Comparison of ENCODE assay signal across 16 mouse cellular contexts in genomic region chr4:154500695-154501094, GRCm38 (mm10).
DNase-seq lines count a peak whose midpoint lies in the region; ATAC-seq lines count a peak whose summit lies in the region.
"Had no signal": no experiment of that assay in that cellular context is flagged by ENCODE, and none has a peak within 500 bp of the region (broad histone marks: within the 10 kb centered on the region; RNA-seq: fewer than 3 reads in every experiment).

No protein-coding gene starts in this region.

- no peaks in the 10 kb centered on the region for H3K9me3 ChIP-seq in lung, embryonic 15.5 days
- no peaks in the 10 kb centered on the region for H3K9me3 ChIP-seq in embryonic facial prominence, embryonic 13.5 days
- no peaks in the 10 kb centered on the region for H3K9me3 ChIP-seq in forebrain, embryonic 13.5 days (replicated peaks)
- no peaks in the 10 kb centered on the region for H3K9me3 ChIP-seq in intestine, embryonic 16.5 days (ENCODE audit: control insufficient read depth, low read length)
- H3K9me3 ChIP-seq: embryonic facial prominence, embryonic 15.5 days; heart, embryonic 15.5 days; liver, embryonic 13.5 days had no signal

- intact Hi-C loops in left cerebral cortex, postnatal 10 days (cut with DNase I): no loop called here

- no peak overlapping the region for H3K4me2 ChIP-seq in lung, embryonic 15.5 days
- no peak overlapping the region for H3K4me2 ChIP-seq in embryonic facial prominence, embryonic 13.5 days
- peak overlapping the region; percentile 49 for H3K4me2 ChIP-seq in forebrain, embryonic 13.5 days
- H3K4me2 ChIP-seq in intestine, embryonic 16.5 days (ENCODE audit: low read depth, low read length): peak overlapping the region; percentile 56
- H3K4me2 ChIP-seq: embryonic facial prominence, embryonic 15.5 days had no signal

- no peaks in the 10 kb centered on the region for H3K36me3 ChIP-seq in lung, embryonic 15.5 days
- H3K36me3 ChIP-seq in embryonic facial prominence, embryonic 13.5 days: no peaks in the 10 kb centered on the region
- no peaks in the 10 kb centered on the region for H3K36me3 ChIP-seq in forebrain, embryonic 13.5 days (ENCODE audit: poor library complexity, severe bottlenecking)
- no peaks in the 10 kb centered on the region for H3K36me3 ChIP-seq in intestine, embryonic 16.5 days (ENCODE audit: control insufficient read depth, insufficient read depth, low read length)
- H3K36me3 ChIP-seq: embryonic facial prominence, embryonic 15.5 days; heart, embryonic 15.5 days; liver, embryonic 13.5 days had no signal

- H3K27ac ChIP-seq in lung, embryonic 15.5 days: peak overlapping the region; percentile 78
- peak overlapping the region; percentile 19; the same call in 1 of the 2 replicates for H3K27ac ChIP-seq in embryonic facial prominence, embryonic 13.5 days
- peak overlapping the region; percentile 93 for H3K27ac ChIP-seq in forebrain, embryonic 13.5 days
- H3K27ac ChIP-seq in intestine, embryonic 16.5 days (ENCODE audit: low read length): peak overlapping the region; percentile 82; the same call in 1 of the 2 replicates
- H3K27ac ChIP-seq: embryonic facial prominence, embryonic 15.5 days; macrophage had no signal

- no peak for DNase-seq in lung, adult 18-20 months
- no peak for DNase-seq in urinary bladder, postnatal 36 days (ENCODE audit: low spot score in 2 of 2)
- DNase-seq in left cerebral cortex, postnatal 10 days (ENCODE audit: extremely low spot score in 1 of 2, low spot score in 2 of 2): no peak
- no peak for DNase-seq in adrenal gland, adult 18-20 months (ENCODE audit: low spot score in 2 of 2)
- DNase-seq: adrenal gland, postnatal 36 days; cerebellum, postnatal 25 days; layer of hippocampus, adult 9-11 months; liver, embryonic 13.5 days; right cerebral cortex, postnatal 4 days had no signal

- H3K9ac ChIP-seq in lung, embryonic 15.5 days: no peak overlapping the region
- no peak overlapping the region for H3K9ac ChIP-seq in embryonic facial prominence, embryonic 13.5 days
- H3K9ac ChIP-seq in forebrain, embryonic 13.5 days: no peak overlapping the region
- H3K9ac ChIP-seq in intestine, embryonic 16.5 days (ENCODE audit: low read depth, low read length): no peak overlapping the region
- H3K9ac ChIP-seq: embryonic facial prominence, embryonic 15.5 days; heart, embryonic 15.5 days; liver, embryonic 13.5 days had no signal

- no peak overlapping the region for H3K4me3 ChIP-seq in lung, embryonic 15.5 days
- H3K4me3 ChIP-seq in embryonic facial prominence, embryonic 13.5 days: no peak overlapping the region
- H3K4me3 ChIP-seq in forebrain, embryonic 13.5 days: no peak overlapping the region
- no peak overlapping the region for H3K4me3 ChIP-seq in intestine, embryonic 16.5 days (ENCODE audit: low read length)
- H3K4me3 ChIP-seq: embryonic facial prominence, embryonic 15.5 days; heart, embryonic 15.5 days; liver, embryonic 13.5 days had no signal

- H3K27me3 ChIP-seq in lung, embryonic 15.5 days: peaks cover 13% of the 10 kb centered on the region
- peaks cover 72% of the 10 kb centered on the region for H3K27me3 ChIP-seq in embryonic facial prominence, embryonic 13.5 days
- H3K27me3 ChIP-seq in forebrain, embryonic 13.5 days: 0 out of 2 replicates have a peak, but pooled peaks cover 14% of the 10 kb centered on the region
- no peaks in the 10 kb centered on the region for H3K27me3 ChIP-seq in intestine, embryonic 16.5 days (replicated peaks; ENCODE audit: control insufficient read depth, insufficient read depth, low read length)

- WGBS in lung, embryonic 15.5 days: 65% methylated on average over 9 of the region's 9 CpGs
- 66% methylated on average over 9 of the region's 9 CpGs for WGBS in embryonic facial prominence, embryonic 13.5 days
- WGBS in forebrain, embryonic 13.5 days: 45% methylated on average over 9 of the region's 9 CpGs
- WGBS in intestine, embryonic 16.5 days: 66% methylated on average over 9 of the region's 9 CpGs

- peaks cover 71% of the 10 kb centered on the region for H3K4me1 ChIP-seq in lung, embryonic 15.5 days
- peaks cover 80% of the 10 kb centered on the region for H3K4me1 ChIP-seq in embryonic facial prominence, embryonic 13.5 days
- peaks cover 94% of the 10 kb centered on the region for H3K4me1 ChIP-seq in forebrain, embryonic 13.5 days
- peaks cover 66% of the 10 kb centered on the region for H3K4me1 ChIP-seq in intestine, embryonic 16.5 days (ENCODE audit: control insufficient read depth, insufficient read depth, low read length)

- ATAC-seq in lung, embryonic 15.5 days (ENCODE audit: borderline replicate concordance, extremely low read depth, low FRiP score, low TSS enrichment): no peak
- no peak for ATAC-seq in embryonic facial prominence, embryonic 13.5 days (ENCODE audit: insufficient number of reproducible peaks, insufficient read depth, low FRiP score, low TSS enrichment, low read depth)
- ATAC-seq in forebrain, embryonic 13.5 days: no peak
- ATAC-seq in intestine, embryonic 16.5 days: no peak

Comparison
In these comparisons a context has a peak if more than half of its experiments do, and no peak if none do; other contexts are left out.
1. H3K27ac ChIP-seq: peak in every context shown above with its lines; median percentile 93 in forebrain, embryonic 13.5 days; 82 in intestine, embryonic 16.5 days; 78 in lung, embryonic 15.5 days; 19 in embryonic facial prominence, embryonic 13.5 days.
2. H3K4me2 ChIP-seq: peak in forebrain, embryonic 13.5 days (single experiment) and intestine, embryonic 16.5 days (single experiment); none in lung, embryonic 15.5 days (single experiment) and embryonic facial prominence, embryonic 13.5 days (single experiment).